Mouse (Mus musculus): ENCODE measurements around the gene Olfr305.

Olfr305 gene

DNA sequence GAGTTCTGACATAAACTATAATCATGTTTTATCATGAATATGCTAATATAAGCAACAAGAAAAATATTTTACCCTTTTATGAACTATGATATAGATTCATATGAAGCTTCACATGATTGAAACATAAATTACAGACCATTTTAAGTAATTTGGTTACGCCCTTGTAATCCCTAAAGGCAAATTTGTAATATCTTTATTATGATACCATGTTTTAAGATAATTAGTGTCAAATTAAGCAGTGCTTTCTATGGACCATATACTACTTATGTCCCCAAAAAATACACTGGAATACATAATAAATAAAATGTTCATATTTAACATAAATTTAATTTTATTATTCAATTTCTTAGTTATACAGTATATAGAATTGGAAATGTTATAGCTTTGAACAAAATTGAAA is at the start of gene Olfr305:
TSS of gene Olfr305 (minus strand) at position 101 of the 400 bp plus-strand sequence.
- in situ Hi-C loops (cut with MboI, MseI), result no loop called here

DNA sequence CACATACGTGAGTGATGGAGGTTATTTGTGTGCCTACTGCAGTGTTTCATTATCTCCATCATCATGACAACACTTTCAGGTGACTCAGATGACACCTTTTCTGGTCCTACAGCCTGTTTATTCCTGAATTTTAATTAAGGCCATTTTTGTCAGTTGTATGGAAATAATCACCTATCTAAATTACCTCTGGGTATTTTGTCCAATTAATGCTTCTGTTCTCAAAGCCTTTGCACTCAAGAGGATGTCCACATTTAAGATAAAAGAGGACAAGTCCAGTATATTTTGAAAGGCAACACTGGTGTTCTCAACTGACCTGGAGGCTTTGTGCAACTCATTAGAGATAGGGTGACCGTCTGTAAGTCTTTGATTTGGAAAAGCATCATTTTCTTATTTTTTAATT is 36.8 kb upstream of the Olfr305 start, which contains the start of gene Olfr301:
TSS of gene Olfr301 (plus strand) at position 301 of the 400 bp plus-strand sequence.
- in situ Hi-C loops (cut with MboI, MseI), result no loop called here

DNA sequence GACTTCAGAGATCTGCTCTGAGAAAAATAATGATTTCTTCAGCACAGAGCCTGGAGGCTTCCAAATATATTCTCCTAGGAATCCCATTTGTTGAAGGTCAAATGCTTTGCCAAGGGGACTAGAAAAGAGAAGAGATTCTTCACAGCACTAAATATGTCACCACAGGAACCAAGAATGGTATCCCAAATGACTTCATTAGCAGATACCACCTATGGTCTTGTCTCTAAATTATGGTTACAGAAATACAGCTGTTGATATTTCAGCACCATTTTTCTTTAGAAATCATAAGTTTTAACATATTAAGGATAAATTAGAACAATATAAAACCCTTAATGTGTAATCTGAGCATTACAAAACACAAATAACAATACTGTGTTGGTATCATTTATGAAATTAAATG is 31.0 kb upstream of the Olfr305 start, which contains the start of gene Olfr303:
TSS of gene Olfr303 (minus strand) at position 101 of the 400 bp plus-strand sequence.
- in situ Hi-C loops (cut with MboI, MseI), result no loop called here

DNA sequence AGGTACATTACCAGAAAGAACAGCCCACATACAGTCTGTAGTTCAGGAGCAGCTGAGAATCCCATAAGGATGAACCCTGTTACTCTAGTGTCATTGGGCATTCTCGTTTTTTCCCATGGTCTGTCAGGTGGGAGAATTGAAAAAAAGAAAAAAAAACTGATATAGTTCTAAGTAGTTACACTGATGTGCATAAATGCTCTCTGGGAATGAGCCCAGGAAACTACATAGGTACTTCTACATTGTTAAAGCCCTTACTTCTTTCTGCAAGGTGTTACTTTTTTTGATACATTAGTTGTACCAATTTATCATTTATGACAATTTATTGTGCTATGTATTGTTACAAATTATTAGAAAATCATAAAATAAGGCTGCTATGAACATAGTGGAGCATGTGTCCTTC is 19.8 kb upstream of the Olfr305 start, which contains the start of gene Olfr304:
TSS of gene Olfr304 (minus strand) at position 101 of the 400 bp plus-strand sequence.
- in situ Hi-C loops (cut with MboI, MseI), result no loop called here

DNA sequence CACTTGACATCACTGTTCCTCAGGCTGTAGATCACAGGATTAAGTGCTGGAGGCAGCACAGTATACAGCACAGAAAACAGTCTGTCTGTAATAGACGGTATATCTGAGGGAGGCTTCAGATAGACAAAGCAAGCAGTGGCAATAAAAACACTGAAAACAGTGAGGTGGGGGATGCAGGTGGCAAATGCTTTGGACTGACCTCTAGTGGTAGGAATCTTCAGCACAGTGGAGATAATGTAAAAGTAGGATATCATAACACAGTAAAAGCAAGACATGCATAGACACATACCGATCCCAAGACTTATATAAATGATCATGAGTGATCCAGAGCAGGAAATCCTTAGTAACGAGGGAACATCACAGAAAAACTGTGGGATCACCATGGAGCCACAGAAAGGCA is 19.0 kb upstream of the Olfr305 start:
- in situ Hi-C loops (cut with MboI, MseI), result no loop called here

DNA sequence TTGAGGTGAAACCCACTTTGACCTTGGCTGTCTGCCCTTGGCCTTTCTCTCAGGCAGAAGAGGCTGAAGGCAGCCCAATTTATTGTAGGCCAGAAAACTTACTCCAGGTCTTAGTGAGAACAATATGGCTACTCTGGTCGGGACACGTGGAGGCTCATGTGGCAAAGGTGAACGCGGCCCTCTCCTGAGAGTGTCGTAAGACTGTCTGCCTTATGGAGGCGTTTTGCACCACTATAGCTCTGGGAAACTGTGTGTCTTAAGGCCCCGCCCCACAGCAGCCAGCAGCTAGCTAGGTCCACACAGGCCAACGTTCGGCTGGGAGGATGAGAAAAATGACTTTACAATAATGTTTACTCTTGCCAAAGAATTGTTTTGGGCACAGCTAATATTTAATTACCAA is 20.4 kb downstream of the Olfr305 start:
- in situ Hi-C loops (cut with MboI, MseI), result loop anchor here (10.0 kb wide), 1 partner anchor 659 kb away; no protein-coding TSS in a partner anchor

DNA sequence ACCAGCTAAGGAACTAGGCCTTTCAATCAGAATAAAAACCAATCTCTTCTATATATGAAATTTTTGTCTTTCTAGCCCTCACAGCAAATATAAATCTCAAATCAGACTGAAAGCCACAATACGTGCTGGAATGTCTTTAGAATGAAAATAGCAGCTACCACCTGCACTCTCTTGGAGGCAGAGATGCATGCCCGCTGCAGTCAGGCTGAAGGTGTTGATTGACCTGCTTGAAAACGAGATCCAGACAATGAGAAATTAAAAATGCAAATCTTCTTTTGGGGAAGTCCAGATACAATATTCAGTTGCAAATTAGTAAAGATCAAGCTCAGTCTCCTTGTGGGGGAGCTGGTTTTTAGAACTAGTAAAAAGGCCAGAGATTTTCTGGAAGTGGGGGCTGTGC is 22.5 kb downstream of the Olfr305 start:
- in situ Hi-C loops (cut with MboI, MseI), result loop anchor here (10.0 kb wide), 1 partner anchor 661 kb away; no protein-coding TSS in a partner anchor

DNA sequence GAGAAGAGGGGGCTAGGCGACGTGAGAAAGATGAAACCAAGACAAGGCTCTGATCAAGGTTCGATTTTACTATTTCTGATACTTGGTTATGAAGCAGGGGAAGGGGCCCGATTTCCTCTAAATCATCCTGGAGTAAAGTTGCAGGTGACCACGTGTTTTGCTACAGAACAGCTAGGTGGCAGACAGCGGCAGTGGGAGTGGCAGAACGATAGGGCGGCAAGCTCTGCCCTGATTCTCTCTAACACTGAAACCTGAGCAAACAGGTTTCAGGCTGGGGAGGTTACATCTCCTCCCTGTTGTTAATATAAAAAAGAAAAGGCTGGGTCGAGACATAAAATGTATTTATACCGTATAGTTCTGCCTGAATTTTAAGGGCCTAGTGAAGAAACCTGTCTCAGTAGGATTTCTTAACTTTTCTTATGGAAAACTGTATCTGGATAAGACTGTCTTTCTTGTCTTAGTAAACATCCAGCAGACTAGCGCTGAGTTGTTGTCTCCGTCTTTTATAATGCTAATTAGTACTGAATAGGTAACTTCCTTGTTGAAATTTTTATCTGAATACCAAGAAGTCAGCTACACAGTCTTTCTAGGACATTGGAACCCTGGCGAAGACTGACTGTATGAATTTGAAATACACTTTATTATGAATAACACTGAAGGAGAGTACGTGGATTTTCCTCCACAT is 23.7 kb downstream of the Olfr305 start:
- in situ Hi-C loops (cut with MboI, MseI), result loop anchor here (10.0 kb wide), 1 partner anchor 662 kb away; no protein-coding TSS in a partner anchor

DNA sequence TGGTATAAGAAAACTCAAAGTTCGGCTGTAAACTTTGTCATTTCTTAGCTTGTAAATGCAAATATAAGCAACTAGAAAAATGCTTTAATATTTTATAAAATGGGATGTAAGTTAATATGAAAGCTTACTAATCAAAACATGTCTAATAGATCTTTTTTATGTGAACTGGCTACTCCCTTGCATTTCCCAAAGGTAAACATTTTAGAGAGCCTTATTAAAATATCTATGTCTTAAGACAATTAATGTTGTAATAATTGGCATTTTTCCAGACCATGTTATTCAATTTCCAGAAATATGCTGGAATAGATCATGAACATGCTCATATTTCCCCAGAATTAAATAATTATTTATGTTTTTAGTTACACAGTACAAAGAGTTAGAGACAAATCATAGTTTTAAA is 29.2 kb downstream of the Olfr305 start, which contains the start of gene Olfr307:
TSS of gene Olfr307 (minus strand) at position 101 of the 400 bp plus-strand sequence.
- in situ Hi-C loops (cut with MboI, MseI), result no loop called here

DNA sequence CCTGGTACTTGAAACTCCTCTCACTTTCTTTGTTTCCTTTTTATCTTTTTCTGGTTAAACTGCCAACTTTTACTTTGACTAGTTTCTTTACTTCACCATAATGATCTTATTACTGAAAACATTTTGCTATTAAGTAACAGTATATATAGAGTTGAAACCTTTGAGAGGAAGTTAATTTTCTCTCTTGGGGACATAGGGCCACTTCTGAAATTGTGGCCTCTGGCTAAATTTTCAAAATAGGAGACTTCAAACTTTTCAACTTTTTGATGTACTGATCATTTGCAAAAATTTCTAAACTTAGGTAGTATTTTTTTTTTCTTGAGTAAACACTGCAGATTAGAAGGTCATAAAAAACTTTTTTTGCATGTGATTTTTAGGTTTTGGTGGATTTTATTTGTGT is 41.2 kb downstream of the Olfr305 start, which contains the start of gene Olfr308:
TSS of gene Olfr308 (minus strand) at position 101 of the 400 bp plus-strand sequence.
- in situ Hi-C loops (cut with MboI, MseI), result no loop called here

DNA sequence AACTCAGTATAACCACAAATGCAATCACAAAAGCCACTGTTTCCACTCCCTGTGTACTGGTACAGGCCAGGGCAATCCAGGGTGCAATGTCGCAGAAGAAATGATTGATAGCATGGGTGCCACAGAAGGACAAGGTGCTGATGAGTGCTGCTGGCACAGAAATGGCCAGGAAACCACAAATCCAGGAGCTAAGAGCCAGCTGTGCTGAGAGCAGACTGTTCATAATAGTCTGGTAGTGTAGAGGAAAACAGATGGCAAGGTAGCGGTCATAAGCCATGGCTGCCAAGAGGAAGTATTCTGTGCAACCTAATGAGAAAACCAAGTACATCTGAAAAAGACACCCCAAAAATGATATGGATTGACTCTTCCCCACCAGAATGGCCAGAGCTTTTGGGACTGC is 45.4 kb downstream of the Olfr305 start:
- in situ Hi-C loops (cut with MboI, MseI), result no loop called here

DNA sequence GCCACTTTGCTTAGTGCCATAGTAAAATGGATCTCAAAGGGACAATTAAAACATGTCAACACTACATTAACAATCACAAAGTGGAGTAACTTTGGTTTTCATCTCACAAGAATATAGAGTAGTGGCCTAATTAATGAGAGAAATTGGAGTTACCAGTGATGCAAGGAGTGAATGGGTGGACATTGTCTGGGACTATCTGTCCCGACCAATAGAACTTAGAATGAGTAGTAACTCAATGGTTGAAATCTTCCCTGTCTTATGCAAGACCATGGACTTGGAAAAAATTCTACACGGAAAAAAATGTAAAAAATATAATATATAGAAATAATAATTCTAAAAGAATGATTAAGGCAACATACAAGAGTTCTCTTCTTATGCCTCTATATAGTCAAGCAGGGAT is 53.1 kb downstream of the Olfr305 start, which contains the start of gene Olfr309:
TSS of gene Olfr309 (minus strand) at position 101 of the 400 bp plus-strand sequence.
- in situ Hi-C loops (cut with MboI, MseI), result no loop called here

Data from T-helper 1 cell (primary cell).